Comparison of ENCODE assay signal across 10 mouse cellular contexts in genomic region chrX:12759625-12760024, GRCm38 (mm10). TPM values are rescaled to one million over a fixed set of nuclear protein-coding genes. Genes with fewer than 3 reads are reported as not detected.
A peak's percentile ranks its signal among the peaks of the same experiment; 100 is the strongest.
DNase-seq lines count a peak whose midpoint lies in the region; ATAC-seq lines count a peak whose summit lies in the region.
"Had no signal": no experiment of that assay in that cellular context is flagged by ENCODE, and none has a peak within 500 bp of the region (broad histone marks: within the 10 kb centered on the region; RNA-seq: fewer than 3 reads in every experiment).

No protein-coding gene starts in this region.

- no peaks in the 10 kb centered on the region; the same call in 1 of the 2 replicates for H3K9me3 ChIP-seq in kidney, embryonic 16.5 days (ENCODE audit: low read length)
- H3K9me3 ChIP-seq in embryonic facial prominence, embryonic 12.5 days: no peaks in the 10 kb centered on the region
- H3K9me3 ChIP-seq in hindbrain, embryonic 16.5 days (ENCODE audit: control insufficient read depth, low read length): no peaks in the 10 kb centered on the region
- H3K9me3 ChIP-seq in midbrain, embryonic 15.5 days: no peaks in the 10 kb centered on the region

- 63% methylated on average over 5 of the region's 5 CpGs for WGBS in kidney, embryonic 16.5 days
- 49% methylated on average over 5 of the region's 5 CpGs for WGBS in embryonic facial prominence, embryonic 12.5 days
- 60% methylated on average over 5 of the region's 5 CpGs for WGBS in hindbrain, embryonic 16.5 days
- WGBS in midbrain, embryonic 15.5 days: 48% methylated on average over 5 of the region's 5 CpGs

- H3K4me2 ChIP-seq in kidney, embryonic 16.5 days (replicated peaks; ENCODE audit: low read depth, low read length): peak overlapping the region; percentile 57
- H3K4me2 ChIP-seq in embryonic facial prominence, embryonic 12.5 days (replicated peaks): peak overlapping the region; percentile 50
- H3K4me2 ChIP-seq in hindbrain, embryonic 16.5 days (ENCODE audit: low read length): peak overlapping the region; percentile 58
- H3K4me2 ChIP-seq in midbrain, embryonic 15.5 days: peak overlapping the region; percentile 48

- H3K4me1 ChIP-seq in kidney, embryonic 16.5 days (ENCODE audit: insufficient read depth, low read length): peaks cover 12% of the 10 kb centered on the region; the same call in 1 of the 2 replicates
- no peaks in the 10 kb centered on the region for H3K4me1 ChIP-seq in embryonic facial prominence, embryonic 12.5 days
- no peaks in the 10 kb centered on the region for H3K4me1 ChIP-seq in hindbrain, embryonic 16.5 days (ENCODE audit: control insufficient read depth, insufficient read depth, low read depth, low read length)
- peaks cover 7% of the 10 kb centered on the region for H3K4me1 ChIP-seq in midbrain, embryonic 15.5 days

- H3K9ac ChIP-seq in kidney, embryonic 16.5 days (replicated peaks; ENCODE audit: low read length): no peak overlapping the region
- no peak overlapping the region for H3K9ac ChIP-seq in embryonic facial prominence, embryonic 12.5 days
- no peak overlapping the region for H3K9ac ChIP-seq in hindbrain, embryonic 16.5 days (ENCODE audit: low read depth, low read length)
- no peak overlapping the region for H3K9ac ChIP-seq in midbrain, embryonic 15.5 days

- no peaks in the 10 kb centered on the region for H3K36me3 ChIP-seq in kidney, embryonic 16.5 days (ENCODE audit: insufficient read depth, low read length)
- H3K36me3 ChIP-seq in embryonic facial prominence, embryonic 12.5 days: no peaks in the 10 kb centered on the region
- H3K36me3 ChIP-seq in hindbrain, embryonic 16.5 days (ENCODE audit: control insufficient read depth, insufficient read depth, low read length): no peaks in the 10 kb centered on the region
- H3K36me3 ChIP-seq in midbrain, embryonic 15.5 days (replicated peaks): no peaks in the 10 kb centered on the region

- H3K27ac ChIP-seq in kidney, embryonic 16.5 days (ENCODE audit: low read length): no peak overlapping the region
- no peak overlapping the region for H3K27ac ChIP-seq in embryonic facial prominence, embryonic 12.5 days
- H3K27ac ChIP-seq in hindbrain, embryonic 16.5 days (ENCODE audit: low read depth, low read length): no peak overlapping the region
- H3K27ac ChIP-seq in midbrain, embryonic 15.5 days: no peak overlapping the region

- no peak for DNase-seq in kidney, postnatal 25 days
- DNase-seq in adrenal gland, postnatal 36 days: no peak
- DNase-seq in retina, postnatal 1 day: no peak
- DNase-seq in thymus, postnatal 4 days: no peak
- DNase-seq: cerebellum, adult 9-11 months; kidney, postnatal 36 days had no signal

- no peak for ATAC-seq in kidney, embryonic 16.5 days (ENCODE audit: low FRiP score, low TSS enrichment)
- ATAC-seq in embryonic facial prominence, embryonic 12.5 days (ENCODE audit: insufficient number of reproducible peaks, insufficient read depth, low FRiP score, low TSS enrichment): no peak
- no peak for ATAC-seq in hindbrain, embryonic 16.5 days
- no peak for ATAC-seq in midbrain, embryonic 15.5 days (replicated peaks)

- H3K4me3 ChIP-seq in kidney, embryonic 16.5 days (ENCODE audit: low read length): peak overlapping the region; percentile 3
- H3K4me3 ChIP-seq in embryonic facial prominence, embryonic 12.5 days: no peak overlapping the region
- no peak overlapping the region; the same call in 1 of the 2 replicates for H3K4me3 ChIP-seq in hindbrain, embryonic 16.5 days (ENCODE audit: low read length)
- peak overlapping the region; percentile 65; the same call in 1 of the 2 replicates for H3K4me3 ChIP-seq in midbrain, embryonic 15.5 days

- H3K27me3 ChIP-seq in kidney, embryonic 16.5 days (ENCODE audit: insufficient read depth, low read length): peaks cover 15% of the 10 kb centered on the region; the same call in 1 of the 2 replicates
- peaks cover 11% of the 10 kb centered on the region for H3K27me3 ChIP-seq in embryonic facial prominence, embryonic 12.5 days
- H3K27me3 ChIP-seq in hindbrain, embryonic 16.5 days (replicated peaks; ENCODE audit: control insufficient read depth, insufficient read depth, low read length): no peaks in the 10 kb centered on the region
- H3K27me3 ChIP-seq in midbrain, embryonic 15.5 days (replicated peaks): no peaks in the 10 kb centered on the region

RNA-seq across cellular contexts. Expression of gene Med14, which starts 2.2 kb away (rescaled TPM):
- polyA plus RNA-seq in kidney, embryonic 16.5 days (2015; fragmentation: Nextera tagmentation; extraction: Ambion mirVana): 10.0 and 11.2 TPM in 2 replicates
- 13.5 and 13.8 TPM in 2 replicates for polyA plus RNA-seq in embryonic facial prominence, embryonic 12.5 days (2016; fragmentation: Nextera tagmentation; extraction: Ambion mirVana)
- polyA plus RNA-seq in hindbrain, embryonic 16.5 days (2015; fragmentation: Nextera tagmentation; extraction: Ambion mirVana): 11.3 and 14.1 TPM in 2 replicates
- polyA plus RNA-seq in midbrain, embryonic 15.5 days (2015; fragmentation: Nextera tagmentation; extraction: Ambion mirVana): 13.5 and 14.3 TPM in 2 replicates
- 10 to 100 TPM; 23.2 to 24.7 TPM for total RNA-seq in adrenal gland, postnatal 36 days (2021)

Comparison
In these comparisons a context has a peak if more than half of its experiments do, and no peak if none do; other contexts are left out.
1. H3K4me3 ChIP-seq: peak in kidney, embryonic 16.5 days (single experiment) and midbrain, embryonic 15.5 days (single experiment); none in embryonic facial prominence, embryonic 12.5 days (single experiment) and hindbrain, embryonic 16.5 days (single experiment).
2. Peak in every context shown above with its lines, with median percentiles within 50 percentile points of each other: H3K4me2 ChIP-seq.